Mouse (Mus musculus) neural tube, embryonic 14.5 days (tissue): ENCODE data around the gene Fyn. TPM values are rescaled to one million over a fixed set of nuclear protein-coding genes. Genes with fewer than 3 reads are reported as not detected.

Experiments
- ATAC-seq: fragments of 200-750 bp; cut with Nextera tagmentation; 2 replicates; pipeline ENCODE4 v1.8.0; 2017; ENCODE audit warnings: low read depth, mild to moderate bottlenecking, moderate TSS enrichment, moderate library complexity
- H3K27ac ChIP-seq: fragments of 300-500 bp; sonication (generic); 2 replicates; pipeline ENCODE4 v1.5.1; 2014; ENCODE audit warnings: low read depth, mild to moderate bottlenecking, control low read depth, low read length, moderate library complexity, mixed read lengths
- H3K27me3 ChIP-seq: fragments of 300-500 bp; sonication (generic); 2 replicates; pipeline ENCODE4 v1.6.1; 2014; ENCODE audit warnings: low read length; ENCODE audit not compliant: control insufficient read depth, insufficient read depth
- H3K36me3 ChIP-seq: fragments of 300-500 bp; sonication (generic); 2 replicates; pipeline ENCODE4 v1.6.1; 2014; ENCODE audit warnings: low read length, mixed read lengths; ENCODE audit not compliant: control insufficient read depth, insufficient read depth
- H3K4me1 ChIP-seq: fragments of 300-500 bp; sonication (generic); 2 replicates; pipeline ENCODE4 v1.6.1; 2014; ENCODE audit warnings: low read length; ENCODE audit not compliant: control insufficient read depth, insufficient read depth
- H3K4me2 ChIP-seq: fragments of 300-500 bp; sonication (generic); 2 replicates; pipeline ENCODE4 v1.6.1; 2014; ENCODE audit warnings: mild to moderate bottlenecking, low read depth, low read length, control low read depth
- H3K4me3 ChIP-seq: fragments of 300-500 bp; sonication (generic); 2 replicates; pipeline ENCODE4 v1.5.1; 2014; ENCODE audit warnings: low read depth, low read length, control low read depth, mixed read lengths
- H3K9ac ChIP-seq: fragments of 300-500 bp; sonication (generic); replicated peaks from 2 replicates; pipeline ENCODE4 v1.6.1; 2014; ENCODE audit warnings: low read depth, mild to moderate bottlenecking, control low read depth, low read length, mixed read lengths
- H3K9me3 ChIP-seq: fragments of 300-500 bp; sonication (generic); 2 replicates; pipeline ENCODE4 v1.6.1; 2016; ENCODE audit warnings: low read length; ENCODE audit not compliant: control insufficient read depth
- WGBS: fragments of 180-500 bp; shearing (Covaris S2); extraction: QIAGEN DNeasy Blood & Tissue Kit; methylation state at CpG from one replicate; pipeline ENCODE4 v1.1.7; 2014; 5-methylcytosine and 5-hydroxymethylcytosine counted together
- polyA plus RNA-seq: library from polyadenylated mRNA; unstranded; fragments of >200 nt; fragmentation: Nextera tagmentation; extraction: Ambion mirVana; gene quantifications from 2 replicates; pipeline ENCODE4 v1.2.1, GENCODE M21; 2014

Gene Fyn
- polyA plus RNA-seq, 1 experiment from 2014 or later = 113 TPM

- Histone ChIP-seq H3K4me3 (no peak overlapping the region), H3K4me2 (no peak overlapping the region; the same call in 1 of the 2 replicates), H3K27ac (peak overlapping the region; percentile 52), H3K9me3 (no peaks in the 10 kb centered on the region), H3K4me1 (peaks cover 30% of the 10 kb centered on the region), H3K27me3 (no peaks in the 10 kb centered on the region), H3K36me3 (no peaks in the 10 kb centered on the region), H3K9ac (no peak overlapping the region)
- WGBS = 32% methylated on average over 8 of the region's 8 CpGs
- ATAC-seq = peak; percentile 56
Observed at GRCm38 (mm10) chr10:39451918-39452624, 83.4 kb downstream of the Fyn start.

DNA sequence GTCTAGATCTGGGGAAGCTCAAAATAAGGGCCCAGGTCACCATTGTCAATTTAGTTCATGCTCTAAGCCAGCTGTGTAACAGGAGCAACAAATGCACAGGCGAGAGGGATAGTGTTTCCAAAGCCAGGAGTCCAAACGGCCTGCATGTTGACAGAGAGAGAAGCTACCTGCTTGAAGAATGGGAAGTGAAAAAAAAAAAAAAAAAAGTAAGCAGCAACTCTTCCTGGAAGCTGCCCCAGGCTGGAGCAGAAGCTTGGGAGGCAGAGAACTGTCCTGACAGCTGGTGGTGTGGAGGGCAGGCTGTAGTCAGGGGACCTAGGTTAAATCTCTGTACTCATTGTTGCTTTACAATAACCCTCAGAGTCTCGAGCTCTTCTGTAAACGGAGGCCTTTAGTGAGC, 86.7 kb downstream of the Fyn start:
- Histone ChIP-seq H3K27ac (no peak overlapping the region), H3K9me3 (no peaks in the 10 kb centered on the region), H3K36me3 (no peaks in the 10 kb centered on the region), H3K9ac (no peak overlapping the region), H3K27me3 (no peaks in the 10 kb centered on the region), H3K4me1 (peaks cover 36% of the 10 kb centered on the region), H3K4me3 (no peak overlapping the region), H3K4me2 (no peak overlapping the region)
- 70% methylated on average over 4 of the region's 4 CpGs for WGBS
- no peak for ATAC-seq

DNA sequence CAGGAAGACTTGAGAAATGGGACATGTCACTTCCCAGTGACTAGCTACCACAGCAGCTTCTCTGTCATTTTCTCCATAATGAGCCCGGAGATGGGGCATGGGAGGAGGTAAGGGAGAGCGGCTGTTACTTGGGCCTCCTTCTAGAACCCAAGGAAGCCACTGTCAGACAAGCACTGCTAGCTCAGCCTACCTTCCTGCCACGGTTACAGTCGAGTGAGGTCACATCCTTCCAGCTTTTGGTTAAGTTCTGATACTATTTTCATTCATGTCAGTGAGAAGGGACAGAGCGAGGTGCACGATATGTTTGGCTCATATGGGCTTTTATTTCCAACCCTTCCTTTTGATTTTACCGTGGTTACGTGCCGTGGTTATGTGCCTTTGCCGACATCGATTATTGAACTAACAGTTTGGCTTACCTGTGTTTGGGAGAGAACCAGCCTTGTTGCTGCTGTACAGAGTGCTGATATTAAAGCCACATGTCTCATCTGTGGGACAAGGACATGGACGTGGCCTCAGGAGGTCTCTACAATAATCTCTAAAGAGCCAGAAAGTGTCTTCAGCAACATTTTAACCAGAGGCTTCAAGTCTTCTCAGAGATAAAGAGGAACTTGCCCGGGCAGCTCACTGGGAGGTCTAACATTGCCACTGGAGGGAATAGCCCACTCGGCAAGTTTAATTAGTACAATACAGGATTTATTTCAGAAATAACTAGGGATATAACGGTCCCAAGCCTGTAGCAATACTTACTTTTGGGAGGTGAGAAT, 87.4 kb downstream of the Fyn start:
- no peak for ATAC-seq

GRCm38 (mm10) chr10:39456776-39457175, 88.1 kb downstream of the Fyn start:
- Histone ChIP-seq H3K27ac (no peak overlapping the region), H3K9me3 (no peaks in the 10 kb centered on the region), H3K4me2 (no peak overlapping the region), H3K4me1 (peaks cover 36% of the 10 kb centered on the region), H3K27me3 (no peaks in the 10 kb centered on the region), H3K4me3 (no peak overlapping the region), H3K36me3 (no peaks in the 10 kb centered on the region), H3K9ac (no peak overlapping the region)
- WGBS = 91% methylated on average over 6 of the region's 6 CpGs
- ATAC-seq = no peak

More for the DNA sequence above, 87.4 kb downstream of the Fyn start:
- Histone ChIP-seq H3K36me3 (no peaks in the 10 kb centered on the region), H3K27me3 (no peaks in the 10 kb centered on the region), H3K9ac (no peak overlapping the region), H3K4me1 (peaks cover 35% of the 10 kb centered on the region), H3K4me3 (no peak overlapping the region), H3K27ac (no peak overlapping the region), H3K9me3 (no peaks in the 10 kb centered on the region), H3K4me2 (no peak overlapping the region)
- WGBS = 84% methylated on average over 15 of the region's 15 CpGs

GRCm38 (mm10) chr10:39457281-39457680, 88.6 kb downstream of the Fyn start:
- H3K27me3 ChIP-seq = no peaks in the 10 kb centered on the region
- H3K9me3 ChIP-seq = no peaks in the 10 kb centered on the region
- no peak overlapping the region for H3K27ac ChIP-seq
- H3K4me2 ChIP-seq = no peak overlapping the region
- no peak overlapping the region for H3K4me3 ChIP-seq
- no peak for ATAC-seq
- WGBS = 88% methylated on average over 11 of the region's 11 CpGs
- peaks cover 39% of the 10 kb centered on the region for H3K4me1 ChIP-seq
- no peak overlapping the region for H3K9ac ChIP-seq
- H3K36me3 ChIP-seq = no peaks in the 10 kb centered on the region

GRCm38 (mm10) chr10:39458766-39459699, 90.4 kb downstream of the Fyn start:
- ATAC-seq = no peak
- Histone ChIP-seq H3K9me3 (no peaks in the 10 kb centered on the region), H3K4me1 (peaks cover 42% of the 10 kb centered on the region), H3K36me3 (no peaks in the 10 kb centered on the region), H3K9ac (no peak overlapping the region), H3K4me2 (no peak overlapping the region), H3K27ac (peak overlapping the region; percentile 34; the same call in 1 of the 2 replicates), H3K4me3 (no peak overlapping the region), H3K27me3 (no peaks in the 10 kb centered on the region)
- WGBS = 67% methylated on average over 13 of the region's 13 CpGs

- no peaks in the 10 kb centered on the region for H3K9me3 ChIP-seq
- no peaks in the 10 kb centered on the region for H3K27me3 ChIP-seq
- WGBS = 50% methylated on average over 2 of the region's 2 CpGs
- H3K36me3 ChIP-seq = no peaks in the 10 kb centered on the region
- ATAC-seq = no peak
- no peak overlapping the region for H3K4me3 ChIP-seq
- H3K9ac ChIP-seq = no peak overlapping the region
- no peak overlapping the region for H3K27ac ChIP-seq
- no peak overlapping the region for H3K4me2 ChIP-seq
- peaks cover 42% of the 10 kb centered on the region for H3K4me1 ChIP-seq
Observed at GRCm38 (mm10) chr10:39460621-39461020, 92.0 kb downstream of the Fyn start.

GRCm38 (mm10) chr10:39461909-39462308, 93.3 kb downstream of the Fyn start:
- Histone ChIP-seq H3K4me1 (peaks cover 42% of the 10 kb centered on the region), H3K4me3 (no peak overlapping the region), H3K27me3 (no peaks in the 10 kb centered on the region), H3K4me2 (no peak overlapping the region), H3K27ac (no peak overlapping the region; the same call in 1 of the 2 replicates), H3K9me3 (no peaks in the 10 kb centered on the region), H3K9ac (peak overlapping the region; percentile 39; the same call in 1 of the 2 replicates), H3K36me3 (no peaks in the 10 kb centered on the region)
- peak; percentile 22; the same call in 1 of the 2 replicates for ATAC-seq
- 27% methylated on average over 5 of the region's 5 CpGs for WGBS
